Mouse (Mus musculus) embryonic facial prominence, embryonic 13.5 days (tissue): ENCODE results near the gene Trim67. TPM values are rescaled to one million over a fixed set of nuclear protein-coding genes. Genes with fewer than 3 reads are reported as not detected.

Experiments used
- ATAC-seq: fragments of 200-750 bp; cut with Nextera tagmentation; 2 replicates; pipeline ENCODE4 v1.8.0; 2017; ENCODE audit warnings: low read depth; ENCODE audit not compliant: insufficient number of reproducible peaks, insufficient read depth, low FRiP score, low TSS enrichment
- H3K27ac ChIP-seq: fragments of 300-500 bp; sonication (generic); 2 replicates; pipeline ENCODE4 v1.5.1; 2015; ENCODE audit warnings: moderate library complexity, mild to moderate bottlenecking, inconsistent platforms
- H3K27me3 ChIP-seq: fragments of 300-500 bp; sonication (generic); 2 replicates; pipeline ENCODE4 v1.6.1; 2015; ENCODE audit warnings: mild to moderate bottlenecking, inconsistent platforms
- H3K36me3 ChIP-seq: fragments of 300-500 bp; sonication (generic); 2 replicates; pipeline ENCODE4 v1.6.1; 2015; ENCODE audit warnings: mild to moderate bottlenecking, inconsistent platforms
- H3K4me1 ChIP-seq: fragments of 300-500 bp; sonication (generic); 2 replicates; pipeline ENCODE4 v1.6.1; 2015; ENCODE audit warnings: inconsistent platforms
- H3K4me2 ChIP-seq: fragments of 300-500 bp; sonication (generic); 2 replicates; pipeline ENCODE4 v1.6.1; 2015; ENCODE audit warnings: moderate library complexity, mild to moderate bottlenecking, inconsistent platforms
- H3K4me3 ChIP-seq: fragments of 300-500 bp; sonication (generic); 2 replicates; pipeline ENCODE4 v1.5.1; 2015; ENCODE audit warnings: mild to moderate bottlenecking, inconsistent platforms
- H3K9ac ChIP-seq: fragments of 300-500 bp; sonication (generic); 2 replicates; pipeline ENCODE4 v1.6.1; 2015; ENCODE audit warnings: mild to moderate bottlenecking, inconsistent platforms
- H3K9me3 ChIP-seq: fragments of 300-500 bp; sonication (generic); 2 replicates; pipeline ENCODE4 v1.6.1; 2016; ENCODE audit warnings: inconsistent platforms
- WGBS: fragments of 180-500 bp; shearing (Covaris S2); methylation state at CpG from one replicate; pipeline ENCODE4 v1.1.7; 2015; ENCODE audit warnings: mixed read lengths; 5-methylcytosine and 5-hydroxymethylcytosine counted together
- polyA plus RNA-seq: library from polyadenylated mRNA; unstranded; fragments of >200 nt; fragmentation: Nextera tagmentation; extraction: Ambion mirVana; gene quantifications from 2 replicates; pipeline ENCODE4 v1.2.1, GENCODE M21; 2015

Trim67 gene
- polyA plus RNA-seq, 1 experiment from 2014 or later: 0.18 TPM

- peaks cover 41% of the 10 kb centered on the region for H3K36me3 ChIP-seq
- H3K27me3 ChIP-seq: no peaks in the 10 kb centered on the region
- H3K4me3 ChIP-seq: peak within 1 kb of the TSS; percentile 93
- WGBS: 1% methylated on average over 54 of the region's 55 CpGs
- peaks cover 13% of the 10 kb centered on the region for H3K4me1 ChIP-seq
- no peaks in the 10 kb centered on the region for H3K9me3 ChIP-seq
- peak within 1 kb of the TSS; percentile 75 for H3K4me2 ChIP-seq
- H3K27ac ChIP-seq: peak within 1 kb of the TSS; percentile 92
- H3K9ac ChIP-seq: peak within 1 kb of the TSS; percentile 97
- ATAC-seq: peak; percentile 95
Observed at GRCm38 (mm10) chr8:124862321-124863162, 69.7 kb downstream of the Trim67 start, which contains the start of the genes Gnpat and 2810004N23Rik. Gnpat (plus strand) TSS chr8:124863033. 2810004N23Rik (minus strand) TSS chr8:124863120.

GRCm38 (mm10) chr8:124863163-124863677 lies 70.3 kb downstream of the Trim67 start:
- Histone ChIP-seq H3K27me3 (no peaks in the 10 kb centered on the region), H3K27ac (peak overlapping the region; percentile 92), H3K4me2 (peak overlapping the region; percentile 75), H3K4me1 (peaks cover 13% of the 10 kb centered on the region), H3K9ac (peak overlapping the region; percentile 97), H3K36me3 (peaks cover 35% of the 10 kb centered on the region), H3K9me3 (no peaks in the 10 kb centered on the region), H3K4me3 (peak overlapping the region; percentile 93)
- WGBS: under 1% methylated on average over 33 of the region's 33 CpGs
- ATAC-seq: peak; percentile 75

GRCm38 (mm10) chr8:124863729-124864128 lies 70.8 kb downstream of the Trim67 start:
- Histone ChIP-seq H3K4me1 (peaks cover 13% of the 10 kb centered on the region), H3K9me3 (no peaks in the 10 kb centered on the region), H3K27me3 (no peaks in the 10 kb centered on the region), H3K27ac (peak overlapping the region; percentile 92; the same call in 1 of the 2 replicates), H3K4me3 (peak overlapping the region; percentile 93), H3K36me3 (peaks cover 30% of the 10 kb centered on the region), H3K4me2 (peak overlapping the region; percentile 75), H3K9ac (peak overlapping the region; percentile 97)
- ATAC-seq: no peak
- 11% methylated on average over 8 of the region's 8 CpGs for WGBS

GRCm38 (mm10) chr8:124866669-124867068 lies 73.8 kb downstream of the Trim67 start:
- ATAC-seq: no peak
- 85% methylated on average over 3 of the region's 3 CpGs for WGBS
- no peaks in the 10 kb centered on the region for H3K9me3 ChIP-seq

GRCm38 (mm10) chr8:124867126-124867525 lies 74.2 kb downstream of the Trim67 start:
- 88% methylated on average over 2 of the region's 2 CpGs for WGBS
- Histone ChIP-seq H3K36me3 (peaks cover 24% of the 10 kb centered on the region), H3K27ac (no peak overlapping the region), H3K9ac (no peak overlapping the region), H3K9me3 (no peaks in the 10 kb centered on the region), H3K4me1 (peaks cover 8% of the 10 kb centered on the region), H3K4me3 (no peak overlapping the region), H3K4me2 (no peak overlapping the region), H3K27me3 (no peaks in the 10 kb centered on the region)
- ATAC-seq: no peak

More at GRCm38 (mm10) chr8:124866669-124867068, 73.8 kb downstream of the Trim67 start:
- Histone ChIP-seq H3K9ac (no peak overlapping the region), H3K4me2 (no peak overlapping the region), H3K36me3 (peaks cover 20% of the 10 kb centered on the region), H3K4me1 (peaks cover 11% of the 10 kb centered on the region), H3K4me3 (no peak overlapping the region), H3K27me3 (no peaks in the 10 kb centered on the region), H3K27ac (no peak overlapping the region)

GRCm38 (mm10) chr8:124869708-124870107 lies 76.8 kb downstream of the Trim67 start:
- Histone ChIP-seq H3K9ac (no peak overlapping the region), H3K4me1 (0 out of 2 replicates have a peak, but pooled peaks cover 3% of the 10 kb centered on the region), H3K9me3 (no peaks in the 10 kb centered on the region), H3K4me3 (no peak overlapping the region), H3K27ac (no peak overlapping the region), H3K36me3 (peaks cover 50% of the 10 kb centered on the region), H3K4me2 (no peak overlapping the region), H3K27me3 (no peaks in the 10 kb centered on the region)
- ATAC-seq: no peak
- WGBS: 85% methylated on average over 6 of the region's 6 CpGs

GRCm38 (mm10) chr8:124871474-124871873 lies 78.6 kb downstream of the Trim67 start:
- peaks cover 67% of the 10 kb centered on the region for H3K36me3 ChIP-seq

GRCm38 (mm10) chr8:124872081-124872480 lies 79.2 kb downstream of the Trim67 start:
- no peak overlapping the region for H3K9ac ChIP-seq
- no peak overlapping the region for H3K4me2 ChIP-seq
- no peaks in the 10 kb centered on the region for H3K27me3 ChIP-seq
- H3K36me3 ChIP-seq: peaks cover 71% of the 10 kb centered on the region
- no peak overlapping the region for H3K4me3 ChIP-seq
- 0 out of 2 replicates have a peak, but pooled peaks have one; percentile 43 for ATAC-seq
- H3K4me1 ChIP-seq: no peaks in the 10 kb centered on the region
- WGBS: 88% methylated on average over 7 of the region's 7 CpGs
- H3K27ac ChIP-seq: no peak overlapping the region
- H3K9me3 ChIP-seq: no peaks in the 10 kb centered on the region

More at GRCm38 (mm10) chr8:124871474-124871873, 78.6 kb downstream of the Trim67 start:
- no peaks in the 10 kb centered on the region for H3K9me3 ChIP-seq
- H3K4me1 ChIP-seq: no peaks in the 10 kb centered on the region
- H3K27me3 ChIP-seq: no peaks in the 10 kb centered on the region
- no peak overlapping the region for H3K27ac ChIP-seq
- no peak for ATAC-seq
- H3K4me2 ChIP-seq: no peak overlapping the region
- H3K9ac ChIP-seq: no peak overlapping the region
- WGBS: 92% methylated on average over 7 of the region's 7 CpGs
- no peak overlapping the region for H3K4me3 ChIP-seq

GRCm38 (mm10) chr8:124872690-124873089 lies 79.8 kb downstream of the Trim67 start:
- 93% methylated on average over 5 of the region's 5 CpGs for WGBS
- Histone ChIP-seq H3K4me1 (no peaks in the 10 kb centered on the region), H3K36me3 (peaks cover 71% of the 10 kb centered on the region), H3K4me3 (no peak overlapping the region), H3K27ac (no peak overlapping the region), H3K9ac (no peak overlapping the region), H3K27me3 (no peaks in the 10 kb centered on the region), H3K9me3 (no peaks in the 10 kb centered on the region), H3K4me2 (no peak overlapping the region)
- ATAC-seq: no peak

- 81% methylated on average over 5 of the region's 5 CpGs for WGBS
- Histone ChIP-seq H3K27ac (no peak overlapping the region), H3K9me3 (no peaks in the 10 kb centered on the region), H3K4me2 (no peak overlapping the region), H3K36me3 (peaks cover 94% of the 10 kb centered on the region), H3K9ac (no peak overlapping the region), H3K4me3 (no peak overlapping the region), H3K4me1 (no peaks in the 10 kb centered on the region), H3K27me3 (no peaks in the 10 kb centered on the region)
- ATAC-seq: no peak
Observed at GRCm38 (mm10) chr8:124878141-124878540, 85.2 kb downstream of the Trim67 start.

- no peaks in the 10 kb centered on the region for H3K27me3 ChIP-seq
- H3K27ac ChIP-seq: no peak overlapping the region
- no peak overlapping the region for H3K4me3 ChIP-seq
- 84% methylated on average over 10 of the region's 10 CpGs for WGBS
- H3K36me3 ChIP-seq: peaks cover 94% of the 10 kb centered on the region
- H3K9me3 ChIP-seq: no peaks in the 10 kb centered on the region
- ATAC-seq: no peak
- no peak overlapping the region for H3K9ac ChIP-seq
- no peaks in the 10 kb centered on the region for H3K4me1 ChIP-seq
- no peak overlapping the region for H3K4me2 ChIP-seq
Observed at GRCm38 (mm10) chr8:124878946-124879526, 86.1 kb downstream of the Trim67 start.
